Mouse (Mus musculus) midbrain, embryonic 13.5 days (tissue): ENCODE measurements around the gene Rnf214. TPM values are rescaled to one million over a fixed set of nuclear protein-coding genes. Genes with fewer than 3 reads are reported as not detected.

Experiments used
- ATAC-seq: fragments of 200-750 bp; cut with Nextera tagmentation; 2 replicates; pipeline ENCODE4 v1.8.0; 2017; ENCODE audit warnings: mild to moderate bottlenecking, moderate TSS enrichment, moderate library complexity
- H3K27ac ChIP-seq: fragments of 300-500 bp; sonication (generic); 2 replicates; pipeline ENCODE4 v1.5.1; 2015; ENCODE audit warnings: inconsistent platforms, mild to moderate bottlenecking, moderate library complexity
- H3K27me3 ChIP-seq: fragments of 300-500 bp; sonication (generic); 2 replicates; pipeline ENCODE4 v1.6.1; 2015; ENCODE audit warnings: mild to moderate bottlenecking, inconsistent platforms
- H3K36me3 ChIP-seq: fragments of 300-500 bp; sonication (generic); 2 replicates; pipeline ENCODE4 v1.6.1; 2015; ENCODE audit warnings: mild to moderate bottlenecking, inconsistent platforms
- H3K4me1 ChIP-seq: fragments of 300-500 bp; sonication (generic); replicated peaks from 2 replicates; pipeline ENCODE4 v1.6.1; 2015; ENCODE audit warnings: inconsistent platforms
- H3K4me2 ChIP-seq: fragments of 300-500 bp; sonication (generic); replicated peaks from 2 replicates; pipeline ENCODE4 v1.6.1; 2015; ENCODE audit warnings: moderate library complexity, mild to moderate bottlenecking, inconsistent platforms
- H3K4me3 ChIP-seq: fragments of 300-500 bp; sonication (generic); replicated peaks from 2 replicates; pipeline ENCODE4 v1.5.1; 2015; ENCODE audit warnings: mild to moderate bottlenecking, inconsistent platforms
- H3K9ac ChIP-seq: fragments of 300-500 bp; sonication (generic); replicated peaks from 2 replicates; pipeline ENCODE4 v1.6.1; 2015; ENCODE audit warnings: mild to moderate bottlenecking, inconsistent platforms
- H3K9me3 ChIP-seq: fragments of 300-500 bp; sonication (generic); 2 replicates; pipeline ENCODE4 v1.6.1; 2016; ENCODE audit warnings: mild to moderate bottlenecking, inconsistent platforms
- WGBS: fragments of 180-500 bp; shearing (Covaris S2); methylation state at CpG from one replicate; pipeline ENCODE4 v1.1.7; 2015; 5-methylcytosine and 5-hydroxymethylcytosine counted together
- polyA plus RNA-seq: library from polyadenylated mRNA; unstranded; fragments of >200 nt; fragmentation: Nextera tagmentation; extraction: Ambion mirVana; gene quantifications from 2 replicates; pipeline ENCODE4 v1.2.1, GENCODE M21; 2015

Gene Rnf214
- polyA plus RNA-seq, 1 experiment from 2014 or later: 119 TPM

DNA sequence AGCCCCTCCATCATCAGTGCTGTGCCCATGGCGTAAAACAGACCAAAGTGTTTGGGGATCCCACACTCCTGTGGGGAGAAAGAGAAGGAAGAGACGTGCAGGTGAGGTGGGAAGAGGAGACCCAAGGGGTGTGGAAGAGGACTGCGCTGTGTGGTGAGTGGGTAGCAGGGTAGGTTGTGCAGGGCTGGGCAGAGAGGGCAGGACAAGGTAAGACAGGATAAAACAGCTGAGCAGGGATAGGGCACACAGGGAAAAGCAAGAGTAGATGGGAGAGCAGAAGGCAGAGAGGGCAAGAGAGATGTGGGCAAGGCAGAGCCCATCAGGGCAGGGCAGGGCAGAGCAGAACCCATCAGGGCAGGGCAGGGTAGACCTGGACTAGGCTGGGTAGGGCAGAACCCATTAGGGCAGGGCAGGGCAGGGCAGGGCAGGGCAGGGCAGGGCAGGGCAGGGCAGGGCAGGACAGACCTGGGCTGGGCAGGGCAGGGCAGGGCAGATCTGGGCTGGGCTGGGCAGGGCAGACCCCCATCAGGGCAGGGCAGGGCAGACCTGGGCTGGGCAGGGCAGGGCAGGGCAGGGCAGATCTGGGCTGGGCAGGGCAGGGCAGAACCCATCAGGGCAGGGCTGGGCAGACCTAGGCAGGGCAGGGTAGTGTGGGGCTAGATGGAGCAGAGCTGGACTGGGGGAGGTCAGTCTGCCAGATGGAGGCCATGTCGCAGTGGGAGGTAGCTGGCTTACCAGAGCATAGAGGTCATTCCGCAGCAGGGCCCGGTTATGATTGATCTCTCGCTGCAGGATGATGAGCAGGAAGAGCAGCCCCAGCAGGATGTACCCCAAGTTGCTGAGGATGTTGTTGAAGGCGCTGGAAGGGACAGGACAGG is 37.2 kb upstream of the Rnf214 start:
- WGBS: 89% methylated on average over 8 of the region's 8 CpGs
- no peak for ATAC-seq
- Histone ChIP-seq H3K9ac (no peak overlapping the region), H3K36me3 (peaks cover 94% of the 10 kb centered on the region), H3K9me3 (no peaks in the 10 kb centered on the region), H3K4me3 (no peak overlapping the region), H3K4me2 (no peak overlapping the region), H3K27me3 (no peaks in the 10 kb centered on the region), H3K27ac (no peak overlapping the region), H3K4me1 (no peaks in the 10 kb centered on the region)

DNA sequence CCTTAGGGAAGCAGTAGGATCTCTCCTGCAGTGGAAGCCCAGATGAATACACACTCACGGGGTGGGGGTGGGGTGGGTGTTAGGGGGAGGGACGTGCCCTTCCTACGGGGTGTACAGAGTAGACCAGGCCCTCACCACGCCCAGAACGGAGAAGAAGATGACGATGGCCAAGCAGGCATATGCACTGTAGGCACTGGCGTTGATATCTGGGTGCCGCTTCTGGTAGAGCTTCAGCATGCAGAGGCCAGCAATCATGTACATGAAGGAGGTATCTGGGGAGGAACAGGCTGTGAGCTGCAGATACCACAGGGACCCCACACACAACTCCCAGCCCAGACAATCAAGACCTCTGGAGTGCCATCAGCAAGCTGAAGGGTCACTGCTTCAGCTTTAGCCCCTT is 36.2 kb upstream of the Rnf214 start:
- 88% methylated on average over 8 of the region's 8 CpGs for WGBS
- ATAC-seq: no peak
- peaks cover 94% of the 10 kb centered on the region for H3K36me3 ChIP-seq

DNA sequence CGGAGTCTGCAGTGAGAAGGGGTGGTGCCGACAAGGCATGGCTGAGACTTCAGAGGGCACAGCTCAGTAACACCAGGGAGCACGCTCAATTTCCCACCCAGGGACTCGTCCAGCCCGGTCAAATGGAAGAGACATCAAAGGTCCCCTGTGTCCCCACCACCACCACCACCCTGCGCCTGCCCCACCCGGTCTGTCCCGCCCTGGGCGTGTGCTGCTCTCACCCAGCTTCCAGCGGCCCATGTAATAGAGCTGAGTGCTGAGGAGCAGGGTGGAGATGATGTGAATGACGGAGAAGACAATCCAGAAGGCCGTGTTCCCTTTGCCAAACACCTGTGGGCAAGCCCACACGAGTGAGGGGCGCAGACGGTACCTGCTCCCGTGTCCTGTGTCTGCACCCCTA is 35.8 kb upstream of the Rnf214 start:
- no peaks in the 10 kb centered on the region for H3K9me3 ChIP-seq
- 94% methylated on average over 16 of the region's 16 CpGs for WGBS
- peaks cover 91% of the 10 kb centered on the region for H3K36me3 ChIP-seq
- H3K27ac ChIP-seq: no peak overlapping the region
- no peak overlapping the region for H3K4me2 ChIP-seq
- H3K27me3 ChIP-seq: no peaks in the 10 kb centered on the region
- no peak overlapping the region for H3K9ac ChIP-seq
- no peaks in the 10 kb centered on the region for H3K4me1 ChIP-seq
- no peak overlapping the region for H3K4me3 ChIP-seq
- ATAC-seq: no peak

More for the DNA sequence above, 36.2 kb upstream of the Rnf214 start:
- no peak overlapping the region for H3K4me3 ChIP-seq
- H3K9ac ChIP-seq: no peak overlapping the region
- H3K9me3 ChIP-seq: no peaks in the 10 kb centered on the region
- no peak overlapping the region for H3K27ac ChIP-seq
- H3K4me2 ChIP-seq: no peak overlapping the region
- no peaks in the 10 kb centered on the region for H3K27me3 ChIP-seq
- H3K4me1 ChIP-seq: no peaks in the 10 kb centered on the region

DNA sequence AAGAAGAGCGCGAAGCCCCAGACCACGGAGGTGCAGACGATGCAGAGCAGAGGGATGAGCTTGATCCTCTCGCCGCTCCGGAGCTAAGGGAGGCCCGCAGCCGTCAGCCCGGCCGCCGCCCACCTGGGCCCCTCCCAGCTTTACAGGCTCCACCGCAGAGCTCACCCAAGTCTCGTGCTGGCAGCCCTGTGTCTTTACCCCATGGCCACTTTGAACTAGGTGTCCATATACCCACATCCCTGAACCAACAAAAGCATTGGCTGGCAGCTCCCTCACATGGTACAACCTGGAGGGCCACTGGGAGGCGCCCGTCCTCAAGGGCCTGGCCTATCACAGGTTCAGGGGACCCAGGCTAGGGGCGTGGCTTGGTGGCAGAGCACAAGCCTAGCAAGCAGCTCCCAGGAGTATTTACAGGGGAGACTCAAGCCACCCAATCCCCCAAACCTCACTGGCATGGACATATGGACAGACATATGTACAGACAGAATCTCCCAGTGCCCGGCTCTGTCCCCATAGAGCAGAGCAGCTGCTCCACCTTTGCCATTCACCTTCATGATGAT is 34.7 kb upstream of the Rnf214 start:
- Histone ChIP-seq H3K4me3 (no peak overlapping the region), H3K27me3 (no peaks in the 10 kb centered on the region), H3K36me3 (peaks cover 80% of the 10 kb centered on the region), H3K9me3 (no peaks in the 10 kb centered on the region), H3K9ac (no peak overlapping the region), H3K4me2 (no peak overlapping the region), H3K27ac (no peak overlapping the region), H3K4me1 (no peaks in the 10 kb centered on the region)
- 65% methylated on average over 18 of the region's 18 CpGs for WGBS
- no peak for ATAC-seq

DNA sequence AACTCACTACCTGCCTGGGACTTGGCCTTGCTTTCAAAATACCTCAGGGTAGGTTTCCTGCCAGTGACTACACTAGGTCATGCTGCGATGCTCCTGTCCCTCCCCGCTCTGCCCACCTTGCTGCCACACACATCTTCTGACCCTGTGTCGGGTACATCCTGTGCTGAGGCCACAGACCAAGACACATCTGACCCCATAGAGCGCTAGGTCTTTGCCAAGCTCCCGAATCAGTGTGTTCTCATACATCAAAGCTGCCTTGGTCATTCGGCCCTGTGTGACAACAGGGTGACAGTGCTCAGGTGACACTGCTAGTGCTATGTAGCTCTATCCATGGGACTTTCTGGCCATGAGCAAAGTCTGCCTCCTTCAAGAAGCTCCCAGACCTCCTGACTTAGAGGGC is 33.1 kb upstream of the Rnf214 start:
- Histone ChIP-seq H3K4me2 (no peak overlapping the region), H3K36me3 (peaks cover 64% of the 10 kb centered on the region), H3K9ac (no peak overlapping the region), H3K27ac (no peak overlapping the region), H3K4me1 (peaks cover 9% of the 10 kb centered on the region; the same call in 1 of the 2 replicates), H3K4me3 (no peak overlapping the region), H3K9me3 (no peaks in the 10 kb centered on the region), H3K27me3 (no peaks in the 10 kb centered on the region)
- no peak for ATAC-seq
- WGBS: 91% methylated on average over 6 of the region's 6 CpGs

DNA sequence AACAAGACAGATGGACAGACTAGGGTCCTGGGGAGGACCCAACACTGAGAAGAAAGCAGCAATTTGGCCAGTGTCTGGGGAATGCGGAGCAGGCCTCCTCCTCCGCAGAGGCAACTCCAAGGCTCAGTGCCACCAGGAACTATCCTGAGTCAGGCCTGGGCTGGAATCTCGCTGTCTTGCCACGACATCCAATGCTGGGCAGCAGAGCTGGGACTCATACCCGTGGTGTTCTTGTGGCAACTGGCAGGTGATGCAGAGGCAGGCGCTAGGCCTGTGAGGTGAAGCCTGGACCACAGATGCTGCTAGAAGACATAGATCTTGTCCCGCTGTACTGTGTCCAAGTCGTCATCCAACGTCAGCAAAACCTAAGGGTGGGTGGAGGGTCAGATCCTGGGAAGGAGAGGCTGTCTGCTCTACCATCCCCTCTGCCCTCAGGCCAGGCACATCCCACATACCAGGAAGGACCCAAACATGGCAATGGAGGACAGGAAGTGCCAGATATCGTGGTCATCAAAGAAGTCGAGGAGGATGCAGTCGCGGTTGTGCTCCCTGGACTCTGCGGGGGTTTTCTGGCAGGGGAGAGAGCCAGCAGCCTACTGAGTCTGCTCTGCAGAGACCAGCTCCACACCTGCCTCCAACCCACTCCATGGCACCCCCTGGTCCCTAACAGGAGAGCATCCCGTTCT is 32.4 kb upstream of the Rnf214 start:
- ATAC-seq: no peak
- H3K36me3 ChIP-seq: peaks cover 57% of the 10 kb centered on the region

DNA sequence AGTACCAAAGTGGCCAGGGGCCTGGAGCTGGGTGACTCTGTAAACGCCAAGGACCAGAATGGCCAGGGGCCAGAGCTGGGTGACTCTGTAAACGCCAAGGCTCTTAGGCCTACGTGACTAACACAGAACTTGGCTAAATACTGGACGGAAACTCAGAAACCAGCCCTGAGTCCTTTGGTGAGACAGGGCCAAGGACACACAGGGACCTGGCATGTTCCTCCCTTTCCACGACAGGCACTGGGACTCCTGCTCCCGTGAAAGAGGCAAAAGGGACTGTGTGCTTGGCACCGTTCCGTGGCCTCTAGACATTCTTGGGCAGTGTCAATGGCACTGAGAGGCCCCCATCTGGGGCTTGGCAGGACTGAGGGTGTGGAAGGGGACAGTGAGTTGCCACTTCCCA is 31.4 kb upstream of the Rnf214 start:
- H3K9me3 ChIP-seq: no peaks in the 10 kb centered on the region
- no peak for ATAC-seq
- peaks cover 47% of the 10 kb centered on the region for H3K36me3 ChIP-seq
- H3K4me1 ChIP-seq: peaks cover 9% of the 10 kb centered on the region; the same call in 1 of the 2 replicates
- H3K9ac ChIP-seq: no peak overlapping the region
- H3K27ac ChIP-seq: no peak overlapping the region
- WGBS: 89% methylated on average over 8 of the region's 8 CpGs
- no peak overlapping the region for H3K4me3 ChIP-seq
- H3K4me2 ChIP-seq: no peak overlapping the region
- no peaks in the 10 kb centered on the region for H3K27me3 ChIP-seq

More for the DNA sequence above, 32.4 kb upstream of the Rnf214 start:
- Histone ChIP-seq H3K4me1 (peaks cover 9% of the 10 kb centered on the region; the same call in 1 of the 2 replicates), H3K9ac (no peak overlapping the region), H3K4me3 (no peak overlapping the region), H3K27ac (no peak overlapping the region), H3K9me3 (no peaks in the 10 kb centered on the region), H3K27me3 (no peaks in the 10 kb centered on the region), H3K4me2 (no peak overlapping the region)
- WGBS: 90% methylated on average over 15 of the region's 15 CpGs

DNA sequence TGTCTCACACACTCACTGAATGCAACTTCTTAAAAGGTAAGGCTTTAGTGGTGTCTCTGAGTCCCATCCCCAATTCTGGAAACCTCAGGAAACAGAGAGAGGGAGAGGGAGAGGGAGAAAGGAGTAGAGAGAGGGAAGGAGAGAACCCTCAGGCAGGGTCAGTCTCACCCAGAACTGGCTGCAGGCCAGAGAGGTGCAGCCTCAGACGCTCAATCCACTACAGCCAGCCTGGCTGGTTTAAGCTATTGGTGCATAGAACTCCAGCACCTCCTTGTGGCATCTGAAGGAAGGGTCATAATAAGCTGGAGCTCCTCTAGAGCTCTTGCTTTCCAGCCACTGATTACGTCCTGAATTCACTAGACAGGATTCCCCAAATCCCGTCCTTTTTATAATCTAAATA is 30.2 kb upstream of the Rnf214 start:
- Histone ChIP-seq H3K27me3 (no peaks in the 10 kb centered on the region), H3K4me1 (peaks cover 9% of the 10 kb centered on the region; the same call in 1 of the 2 replicates), H3K9ac (no peak overlapping the region), H3K4me2 (no peak overlapping the region), H3K27ac (no peak overlapping the region), H3K9me3 (no peaks in the 10 kb centered on the region), H3K36me3 (peaks cover 40% of the 10 kb centered on the region), H3K4me3 (no peak overlapping the region)
- peak; percentile 55 for ATAC-seq
- 17% methylated on average over 3 of the region's 3 CpGs for WGBS

DNA sequence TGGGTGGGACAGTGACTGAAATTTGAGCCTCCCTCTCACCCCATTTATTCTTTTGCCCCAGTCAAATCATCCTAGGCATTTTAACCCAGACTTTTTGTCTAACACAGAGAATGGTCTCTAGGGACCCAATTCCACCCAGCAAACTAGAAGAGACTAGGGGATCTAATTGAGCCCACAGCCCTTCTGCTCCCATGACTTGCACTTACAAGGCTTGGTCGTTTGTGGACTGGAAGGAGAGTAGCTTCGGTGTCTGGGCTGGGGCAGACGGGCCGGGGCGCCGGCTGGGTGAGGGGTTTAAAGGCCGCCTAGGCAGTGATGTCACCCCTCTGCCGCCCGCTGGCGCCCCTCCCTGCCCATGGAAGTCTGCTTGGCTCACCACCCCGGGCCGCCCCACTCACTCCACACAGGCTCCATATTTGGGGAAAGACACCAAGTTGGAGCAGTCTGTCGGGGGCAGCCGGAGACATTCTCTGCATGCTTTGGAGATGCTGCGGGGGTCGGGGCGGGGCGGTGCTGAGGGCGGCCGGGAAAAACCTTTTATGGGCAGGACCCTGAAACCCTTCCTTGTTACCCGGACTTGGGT is 29.0 kb upstream of the Rnf214 start, which contains the start of gene Tagln:
Gene Tagln (minus strand): TSS at position 431 of the 583 bp plus-strand sequence.
- Histone ChIP-seq H3K36me3 (peaks cover 40% of the 10 kb centered on the region), H3K9ac (0 out of 2 replicates have a peak within 1 kb of the TSS, but pooled peaks have one; percentile 36), H3K4me3 (no peak within 1 kb of the TSS), H3K4me2 (peak within 1 kb of the TSS; percentile 29), H3K27ac (no peak within 1 kb of the TSS), H3K9me3 (no peaks in the 10 kb centered on the region), H3K27me3 (no peaks in the 10 kb centered on the region), H3K4me1 (peaks cover 9% of the 10 kb centered on the region; the same call in 1 of the 2 replicates)
- WGBS: 11% methylated on average over 21 of the region's 21 CpGs
- ATAC-seq: no peak

DNA sequence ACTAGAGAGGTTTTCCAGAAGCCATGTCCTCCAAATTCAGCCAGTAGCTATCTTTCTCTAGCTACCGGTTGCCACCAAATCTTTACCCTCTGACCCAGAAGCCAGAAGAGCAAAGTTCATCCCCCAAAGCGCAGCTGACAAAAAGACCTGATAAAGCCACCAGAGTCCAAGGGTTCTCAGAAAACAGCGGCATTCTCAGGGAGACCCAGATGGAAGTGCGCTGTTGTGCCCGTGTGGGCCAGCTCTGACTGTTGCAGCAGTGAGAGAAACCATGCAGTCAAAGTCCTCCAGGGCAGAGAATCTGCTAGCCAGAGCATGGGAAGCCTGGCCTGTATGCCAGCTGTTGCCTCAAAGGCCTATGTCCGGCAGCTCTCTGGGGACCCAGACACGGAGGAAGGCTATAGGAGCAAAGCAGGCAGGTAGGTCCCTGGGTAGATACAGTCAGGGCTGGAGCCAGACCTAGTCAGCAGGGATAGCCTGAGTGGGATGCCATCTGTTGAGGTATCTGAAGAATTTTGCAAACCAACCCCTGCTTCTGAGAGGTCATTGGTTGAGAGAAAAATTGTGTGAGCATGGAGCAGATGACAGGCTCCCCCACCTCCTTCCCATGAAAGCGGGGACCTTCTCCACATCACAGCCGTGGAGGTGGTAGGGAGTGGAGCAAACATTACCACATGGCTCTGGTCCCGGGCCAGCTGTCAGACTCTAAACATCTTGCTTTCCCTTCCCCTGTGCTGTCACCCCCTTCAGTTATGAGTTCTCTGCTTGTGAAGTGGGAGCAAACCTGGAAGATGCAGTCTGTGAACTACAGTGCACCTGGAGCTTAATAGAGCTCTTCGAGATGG is 26.1 kb upstream of the Rnf214 start:
- Histone ChIP-seq H3K27me3 (no peaks in the 10 kb centered on the region), H3K9me3 (no peaks in the 10 kb centered on the region), H3K9ac (no peak overlapping the region), H3K4me1 (peaks cover 9% of the 10 kb centered on the region; the same call in 1 of the 2 replicates), H3K4me3 (no peak overlapping the region), H3K27ac (no peak overlapping the region), H3K4me2 (no peak overlapping the region), H3K36me3 (peaks cover 43% of the 10 kb centered on the region)
- no peak for ATAC-seq
- WGBS: 87% methylated on average over 11 of the region's 11 CpGs

DNA sequence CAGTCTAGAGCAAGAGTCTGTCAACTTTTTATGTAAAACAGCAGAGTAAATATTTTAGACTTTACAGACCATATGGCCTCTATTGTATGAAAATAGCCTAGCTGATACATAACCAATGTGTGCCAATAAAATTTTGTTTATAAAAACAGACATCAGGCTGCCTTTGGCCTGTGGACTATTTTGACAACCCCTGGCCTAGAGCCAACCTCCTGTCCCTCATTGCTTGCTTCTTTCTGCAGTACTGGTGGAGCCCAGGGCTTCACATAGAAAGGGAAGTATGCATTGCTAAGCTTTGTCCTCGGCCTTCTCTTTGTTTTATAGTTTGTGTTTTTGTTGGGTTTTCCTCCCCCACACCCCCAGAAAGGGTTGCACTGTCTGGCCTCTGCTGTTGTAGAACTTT is 25.2 kb upstream of the Rnf214 start:
- no peak for ATAC-seq
- Histone ChIP-seq H3K4me3 (no peak overlapping the region), H3K36me3 (peaks cover 51% of the 10 kb centered on the region), H3K27ac (no peak overlapping the region), H3K9ac (no peak overlapping the region), H3K9me3 (no peaks in the 10 kb centered on the region), H3K27me3 (no peaks in the 10 kb centered on the region), H3K4me1 (peaks cover 9% of the 10 kb centered on the region; the same call in 1 of the 2 replicates), H3K4me2 (no peak overlapping the region)
- WGBS: 67% methylated on average over 1 of the region's 1 CpGs
